Mouse (Mus musculus) cortical plate, adult 2 months (tissue): ENCODE measurements around the gene Plk5.

Experiments
- CTCF ChIP-seq: fragments of 200-500 bp; IDR thresholded peaks from 2 replicates; pipeline ENCODE4 v1.5.1; 2011; ENCODE audit warnings: mild to moderate bottlenecking, control low read depth, low read length; ENCODE audit not compliant: insufficient read depth; ENCODE audit errors: extremely low read depth
- POLR2A ChIP-seq: fragments of 200-500 bp; IDR thresholded peaks from 2 replicates; pipeline ENCODE4 v1.6.1; 2011; ENCODE audit warnings: mild to moderate bottlenecking, low read length, control low read depth; ENCODE audit not compliant: insufficient read depth; ENCODE audit errors: extremely low read depth

DNA sequence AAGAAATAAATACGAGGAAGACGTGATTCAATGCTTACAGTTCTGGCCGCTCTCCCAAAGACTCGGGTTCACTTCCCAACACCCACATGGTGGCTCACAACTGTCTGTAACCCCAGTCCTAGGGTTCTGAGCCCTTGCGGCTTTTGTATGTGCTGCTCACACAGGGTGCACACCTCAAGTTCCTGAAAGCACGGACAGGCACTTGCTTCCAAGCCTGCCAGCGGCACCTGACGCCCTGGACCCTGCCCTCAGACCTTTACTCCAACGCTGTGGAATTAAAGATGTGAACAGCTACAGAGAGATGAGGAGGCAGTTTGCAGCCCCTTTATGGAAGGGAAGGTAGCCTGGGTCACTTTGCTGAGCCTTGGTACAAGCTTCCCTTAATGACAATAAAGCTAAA, 34.4 kb downstream of the Plk5 start:
- no peak for TF ChIP-seq POLR2A
- TF ChIP-seq CTCF, result no peak
